Mouse (Mus musculus) olfactory bulb, adult 2 months (tissue): ENCODE data around the gene Efcab14. TPM values are rescaled to one million over a fixed set of nuclear protein-coding genes. Genes with fewer than 3 reads are reported as not detected.

Source experiments
- H3K27ac ChIP-seq: fragments of 200-500 bp; 2 replicates; pipeline ENCODE4 v1.5.1; 2012; ENCODE audit warnings: low read depth, low read length; ENCODE audit not compliant: insufficient read depth
- H3K4me1 ChIP-seq: fragments of 200-500 bp; 2 replicates; pipeline ENCODE4 v1.6.1; 2012; ENCODE audit warnings: low read length; ENCODE audit not compliant: control insufficient read depth, insufficient read depth
- H3K4me3 ChIP-seq: fragments of 200-500 bp; 2 replicates; pipeline ENCODE4 v1.5.1; 2012; ENCODE audit warnings: mild to moderate bottlenecking, low read depth, low read length, moderate library complexity; ENCODE audit not compliant: insufficient read depth
- CTCF ChIP-seq: fragments of 200-500 bp; IDR thresholded peaks from 2 replicates; pipeline ENCODE4 v1.5.1; 2012; ENCODE audit warnings: low read depth, mild to moderate bottlenecking, low read length, moderate library complexity; ENCODE audit not compliant: insufficient read depth
- POLR2A ChIP-seq: fragments of 200-500 bp; IDR thresholded peaks from 2 replicates; pipeline ENCODE4 v1.6.1; 2012; ENCODE audit warnings: mild to moderate bottlenecking, low read depth, low read length, moderate library complexity; ENCODE audit not compliant: insufficient read depth
- WGBS: fragments of 180-500 bp; shearing (Covaris S2); methylation state at CpG from one replicate; pipeline ENCODE4 v1.1.7; 2018; 5-methylcytosine and 5-hydroxymethylcytosine counted together
- polyA plus RNA-seq: library from polyadenylated mRNA; stranded (reverse); fragments of >200 nt; gene quantifications from 2 replicates; pipeline ENCODE4 v1.2.4, GENCODE M21; 2012; ENCODE audit warnings: low replicate concordance; ENCODE audit not compliant: missing spikeins, insufficient read depth, insufficient read length

Efcab14 gene
- polyA plus RNA-seq = not detected in 2 replicates

DNA sequence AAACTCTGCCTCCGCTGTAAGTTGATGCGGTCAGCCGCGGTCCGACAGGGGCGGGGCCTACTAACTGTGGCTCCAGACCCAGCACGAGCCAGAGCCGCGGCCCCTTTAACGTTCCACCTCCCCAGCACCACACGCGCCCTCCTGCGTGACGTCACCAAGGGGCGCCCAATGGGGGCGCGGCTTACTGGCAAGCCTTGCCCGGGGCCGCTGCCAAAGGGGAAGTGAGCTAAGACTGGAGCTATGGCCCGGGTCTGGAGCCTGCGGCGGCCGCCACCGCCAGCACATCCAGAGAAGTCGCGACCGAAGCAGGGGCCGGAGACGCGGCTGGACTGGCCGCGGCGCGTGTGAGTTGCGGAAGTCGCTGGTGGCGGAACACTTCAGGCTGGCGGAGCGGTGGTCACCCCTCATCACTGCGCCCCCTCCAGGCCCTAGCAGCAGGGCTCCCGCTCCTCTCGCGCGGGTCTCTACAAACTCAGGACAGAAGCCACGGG is at the start of gene Efcab14:
Gene Efcab14 (plus strand): TSS at position 194 of the 491 bp plus-strand sequence.
- TF ChIP-seq POLR2A (peak; percentile 62), CTCF (peak; percentile 57)
- Histone ChIP-seq H3K4me3 (peak within 1 kb of the TSS; percentile 80), H3K4me1 (peaks cover 7% of the 10 kb centered on the region), H3K27ac (peak within 1 kb of the TSS; percentile 49; the same call in 1 of the 2 replicates)
- under 1% methylated on average over 45 of the region's 45 CpGs for WGBS

DNA sequence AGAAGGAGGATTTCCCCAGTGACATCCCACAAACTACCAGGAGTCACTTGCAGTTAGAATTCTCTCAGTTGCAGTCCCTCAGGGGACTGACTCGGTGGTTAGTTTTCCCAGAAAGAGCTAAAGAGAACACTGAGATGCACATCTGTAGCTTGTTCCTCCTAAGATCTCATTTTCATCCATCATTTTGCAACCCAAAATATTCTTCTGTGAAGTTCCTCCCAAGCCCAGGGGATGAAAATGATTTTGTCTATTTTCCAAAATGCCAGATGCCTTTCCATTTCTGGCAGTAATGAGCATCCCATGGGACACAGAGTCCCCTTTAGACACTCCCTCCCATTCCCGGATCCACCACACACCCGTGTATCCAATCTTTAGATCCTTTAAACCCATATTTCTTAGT is 36.1 kb upstream of the Efcab14 start:
- H3K4me1 ChIP-seq = no peaks in the 10 kb centered on the region
- no peak overlapping the region for H3K4me3 ChIP-seq
- no peak overlapping the region for H3K27ac ChIP-seq
- WGBS = 85% methylated on average over 3 of the region's 3 CpGs
- TF ChIP-seq POLR2A = no peak
- TF ChIP-seq CTCF = no peak

DNA sequence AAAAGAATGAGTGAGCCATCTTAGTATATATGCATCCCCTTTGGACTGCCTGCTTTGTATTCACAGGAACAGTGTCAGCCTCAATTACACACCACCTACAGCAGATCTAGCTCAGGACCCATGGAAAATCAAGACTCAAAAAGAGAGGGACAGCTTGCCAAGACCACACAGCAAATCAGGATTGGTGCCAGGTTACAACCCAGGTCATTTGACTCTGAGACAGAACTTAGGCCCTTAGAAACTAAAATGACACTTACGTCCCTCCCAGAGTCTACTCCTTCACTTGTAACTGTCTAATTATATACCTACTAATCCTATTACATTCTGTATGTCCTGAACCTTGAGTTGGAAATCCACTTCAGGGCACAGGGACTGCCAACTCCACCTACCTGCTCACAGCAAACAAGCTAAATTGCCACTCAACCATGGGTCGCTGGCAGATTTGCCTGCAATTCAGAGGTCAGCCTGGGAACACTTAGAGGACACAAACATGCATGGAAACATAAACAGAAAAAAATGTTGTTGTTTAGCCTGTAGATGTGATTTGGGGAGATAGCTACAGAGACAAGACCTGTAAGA is 33.5 kb upstream of the Efcab14 start:
- Histone ChIP-seq H3K4me3 (no peak overlapping the region), H3K27ac (no peak overlapping the region), H3K4me1 (no peaks in the 10 kb centered on the region)
- 85% methylated on average over 2 of the region's 2 CpGs for WGBS
- no peak for TF ChIP-seq CTCF
- TF ChIP-seq POLR2A = no peak

DNA sequence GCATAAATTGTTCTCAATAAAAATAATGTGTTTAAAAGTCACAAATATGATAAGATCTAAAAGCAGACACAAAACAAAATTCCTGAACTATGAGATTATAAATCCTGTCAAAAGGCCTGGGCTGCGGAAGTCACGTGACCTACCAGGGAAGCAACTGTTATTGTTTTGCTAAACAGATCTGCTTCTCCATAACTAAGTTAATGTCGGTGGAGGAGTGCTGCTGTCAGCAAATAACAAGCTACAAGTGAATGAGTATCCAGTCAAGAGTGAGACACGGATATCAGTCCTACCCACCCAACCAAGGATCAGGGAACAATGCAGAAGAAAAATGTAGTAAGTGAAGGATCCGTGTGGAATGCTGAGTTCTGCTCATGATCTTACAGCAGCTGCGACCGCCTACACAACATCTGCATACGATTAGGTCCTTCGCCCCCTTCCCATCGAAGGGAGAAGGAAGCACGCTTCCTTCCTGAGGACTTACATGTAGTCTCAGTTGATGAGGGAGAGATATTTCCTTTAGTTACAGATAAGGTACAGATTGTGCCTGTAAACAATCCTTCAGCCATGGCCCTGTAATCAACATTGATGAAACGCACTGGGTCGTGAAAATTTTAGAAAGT is 28.5 kb upstream of the Efcab14 start:
- H3K4me3 ChIP-seq = no peak overlapping the region
- no peak for TF ChIP-seq CTCF
- no peak for TF ChIP-seq POLR2A
- WGBS = 57% methylated on average over 13 of the region's 13 CpGs
- no peak overlapping the region for H3K27ac ChIP-seq
- no peaks in the 10 kb centered on the region for H3K4me1 ChIP-seq

DNA sequence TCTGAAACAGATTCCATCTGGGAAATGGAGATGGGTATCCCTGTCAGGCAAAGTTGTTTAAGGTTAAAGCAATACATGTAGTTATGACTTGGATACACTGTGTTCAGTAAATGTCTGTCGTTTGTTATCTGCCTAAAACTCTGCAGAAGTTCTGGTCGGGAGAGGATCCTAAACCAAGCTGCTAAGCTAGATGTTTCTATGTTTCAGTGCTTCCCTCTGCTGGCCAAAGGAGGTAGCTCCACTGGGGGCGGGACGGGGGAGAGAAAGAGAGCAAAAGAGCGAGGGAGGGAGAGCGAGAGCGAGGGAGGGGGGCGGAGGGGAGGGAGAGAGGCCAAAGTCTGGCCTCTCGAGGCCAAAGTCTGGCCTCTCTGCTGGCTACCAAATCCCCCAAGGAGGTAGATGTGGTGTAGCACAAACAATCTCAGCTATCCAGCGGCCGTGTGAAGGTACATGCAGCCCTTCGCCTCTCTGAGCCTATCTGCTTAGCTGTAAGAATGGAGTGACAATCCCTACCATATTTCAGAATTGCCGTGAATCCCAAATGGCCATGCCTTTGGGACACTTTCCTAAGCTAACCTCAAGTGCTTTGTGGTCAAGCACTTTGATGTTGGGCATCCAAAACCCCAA is 27.6 kb upstream of the Efcab14 start:
- H3K4me3 ChIP-seq = no peak overlapping the region
- no peak; the same call in 1 of the 2 replicates for TF ChIP-seq CTCF
- TF ChIP-seq POLR2A = no peak

DNA sequence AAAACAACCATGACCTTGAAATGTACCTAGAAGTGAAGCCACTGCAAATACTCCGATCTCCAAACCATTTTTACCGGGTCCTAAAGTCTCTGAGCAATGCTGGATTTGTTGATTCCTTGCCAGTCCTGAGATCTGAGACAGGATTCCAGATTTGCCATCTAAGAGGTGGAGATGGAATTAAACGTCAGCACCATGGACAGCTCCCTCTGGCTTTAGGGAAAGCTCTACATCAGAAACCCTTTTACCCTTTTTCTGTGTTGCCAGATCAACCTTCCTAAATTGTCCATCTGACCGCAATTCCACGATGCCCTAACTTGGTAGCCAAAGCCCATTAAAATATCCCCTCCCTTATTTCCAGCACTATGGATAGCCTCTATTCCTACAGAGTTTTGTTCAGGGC is 8.8 kb upstream of the Efcab14 start:
- Histone ChIP-seq H3K4me3 (no peak overlapping the region), H3K27ac (no peak overlapping the region), H3K4me1 (no peaks in the 10 kb centered on the region)
- WGBS = 15% methylated on average over 5 of the region's 5 CpGs
- no peak for TF ChIP-seq POLR2A
- no peak for TF ChIP-seq CTCF

More for the DNA sequence above, 27.6 kb upstream of the Efcab14 start:
- Histone ChIP-seq H3K27ac (no peak overlapping the region), H3K4me1 (no peaks in the 10 kb centered on the region)
- WGBS = 11% methylated on average over 12 of the region's 13 CpGs

DNA sequence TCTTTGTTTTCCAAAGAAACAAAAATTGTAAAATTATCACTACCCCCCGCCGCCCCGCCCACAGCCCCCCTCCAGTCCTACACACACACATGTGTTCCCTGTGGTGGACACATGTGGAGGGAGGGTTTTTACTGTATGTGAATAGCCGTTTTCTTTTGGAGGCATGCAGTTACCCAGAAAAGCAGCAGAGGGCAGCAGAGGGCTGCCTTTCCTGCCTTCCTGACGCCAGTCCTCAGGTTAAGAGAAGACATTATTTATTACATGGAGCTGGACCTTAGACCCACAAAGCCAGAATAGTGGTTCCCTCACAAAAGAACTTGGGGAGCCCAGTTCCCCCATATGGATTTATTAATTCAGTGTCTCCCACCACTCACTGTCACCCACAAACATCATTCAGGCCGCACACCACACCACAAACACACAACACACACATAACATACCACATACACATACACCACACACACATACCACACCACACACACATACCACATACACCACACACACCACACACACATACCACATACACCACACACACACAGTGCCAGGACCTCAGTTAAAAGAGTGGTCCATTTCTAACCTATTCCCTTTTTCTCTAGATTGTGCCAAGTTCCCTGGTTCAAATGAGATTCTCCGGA is 5.8 kb upstream of the Efcab14 start:
- TF ChIP-seq POLR2A = no peak
- peak; percentile 78 for TF ChIP-seq CTCF
- Histone ChIP-seq H3K27ac (no peak overlapping the region), H3K4me3 (no peak overlapping the region), H3K4me1 (no peaks in the 10 kb centered on the region)
- 22% methylated on average over 7 of the region's 7 CpGs for WGBS

DNA sequence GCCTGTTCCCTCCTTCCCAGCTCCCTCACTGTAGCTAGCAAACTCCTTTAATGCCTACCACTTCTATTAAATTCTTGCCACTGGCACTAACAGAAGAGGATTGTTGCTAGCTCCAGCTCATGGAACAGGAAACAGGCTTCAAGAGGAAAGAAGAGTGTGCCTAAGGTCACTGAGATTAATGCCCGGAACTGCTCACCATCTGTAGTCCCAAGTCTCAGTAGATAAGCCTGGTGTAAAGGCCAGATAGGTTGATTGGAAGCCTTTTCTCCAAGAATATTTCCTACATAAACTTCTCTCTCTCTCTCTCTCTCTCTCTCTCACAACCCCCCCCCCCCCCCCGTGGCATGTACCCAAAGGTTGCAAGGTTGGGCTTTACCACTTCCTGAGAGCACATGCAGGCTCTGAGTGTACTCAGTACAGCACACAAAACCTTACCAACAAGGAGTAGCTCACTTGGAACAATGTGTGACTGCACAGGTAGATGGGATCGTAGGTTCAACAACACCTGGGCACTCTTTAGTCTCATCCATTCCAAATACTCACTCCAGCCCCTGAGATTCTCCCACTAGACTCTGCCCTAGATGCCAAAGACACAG is 5.2 kb upstream of the Efcab14 start:
- 66% methylated on average over 3 of the region's 3 CpGs for WGBS
- Histone ChIP-seq H3K27ac (no peak overlapping the region), H3K4me1 (no peaks in the 10 kb centered on the region), H3K4me3 (no peak overlapping the region)
- TF ChIP-seq CTCF (no peak), POLR2A (no peak)
